Mouse (Mus musculus) left cerebral cortex, adult 11 months (tissue): Measurements from ENCODE around the gene Jph2.

Experiments
- DNase-seq: peaks from one replicate; pipeline ENCODE4 v3.0.0; 2022; ENCODE audit warnings: low spot score

Jph2 gene

DNA sequence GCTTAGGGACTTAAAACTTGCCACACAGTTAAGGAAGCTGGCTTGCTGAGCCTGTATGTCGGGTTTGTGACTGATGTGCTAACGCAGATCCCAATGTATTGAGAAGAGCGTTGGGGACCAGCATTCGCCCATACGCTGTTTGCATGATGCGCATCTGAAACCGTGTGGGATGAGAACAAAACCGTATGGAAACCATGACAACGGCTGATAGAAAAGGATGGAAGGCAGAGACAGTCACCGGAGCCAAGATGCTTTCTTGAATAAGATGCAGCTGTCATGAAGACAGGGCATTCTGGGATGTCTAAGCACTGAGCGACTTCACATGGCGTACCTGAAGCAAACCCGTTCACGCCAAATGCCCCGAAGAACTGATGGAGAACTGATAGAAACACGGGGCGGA lies 88.4 kb downstream of the Jph2 start:
- no peak for DNase-seq

GRCm38 (mm10) chr2:163303037-163303436 lies 94.8 kb downstream of the Jph2 start:
- DNase-seq: no peak

- no peak for DNase-seq
Observed at GRCm38 (mm10) chr2:163301641-163302040, 96.2 kb downstream of the Jph2 start.

GRCm38 (mm10) chr2:163300069-163301060 lies 97.4 kb downstream of the Jph2 start:
- DNase-seq: no peak

DNA sequence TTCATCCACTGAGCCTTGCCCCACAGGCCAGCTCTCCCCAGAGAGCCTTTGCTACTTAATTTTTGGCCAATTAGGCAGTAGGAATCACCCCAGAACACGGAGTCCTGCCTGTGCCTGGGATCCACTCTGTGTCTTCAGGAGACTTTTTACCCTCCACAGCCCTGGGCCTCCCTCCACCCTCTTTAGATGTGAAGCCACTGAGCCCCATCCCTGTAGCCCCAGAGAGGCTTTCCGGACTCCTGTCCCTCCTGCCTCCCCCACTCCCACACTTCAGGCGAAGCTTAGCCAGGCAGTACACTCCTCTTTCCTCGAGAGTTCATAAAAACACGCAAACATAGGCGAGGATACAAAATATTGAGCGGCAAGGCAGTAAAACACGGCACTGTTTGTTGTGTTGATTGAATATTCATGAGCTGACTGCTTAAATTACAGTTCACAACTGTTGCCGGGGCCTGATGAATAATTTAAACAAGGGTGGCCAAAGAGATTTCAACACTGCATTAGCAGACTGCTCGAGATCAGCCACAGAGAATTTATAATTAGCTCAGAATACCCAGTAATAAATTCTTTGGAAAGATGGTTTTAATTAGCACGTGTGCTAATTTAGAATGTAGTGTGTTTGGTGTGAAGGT lies 100.7 kb downstream of the Jph2 start:
- DNase-seq: no peak

DNA sequence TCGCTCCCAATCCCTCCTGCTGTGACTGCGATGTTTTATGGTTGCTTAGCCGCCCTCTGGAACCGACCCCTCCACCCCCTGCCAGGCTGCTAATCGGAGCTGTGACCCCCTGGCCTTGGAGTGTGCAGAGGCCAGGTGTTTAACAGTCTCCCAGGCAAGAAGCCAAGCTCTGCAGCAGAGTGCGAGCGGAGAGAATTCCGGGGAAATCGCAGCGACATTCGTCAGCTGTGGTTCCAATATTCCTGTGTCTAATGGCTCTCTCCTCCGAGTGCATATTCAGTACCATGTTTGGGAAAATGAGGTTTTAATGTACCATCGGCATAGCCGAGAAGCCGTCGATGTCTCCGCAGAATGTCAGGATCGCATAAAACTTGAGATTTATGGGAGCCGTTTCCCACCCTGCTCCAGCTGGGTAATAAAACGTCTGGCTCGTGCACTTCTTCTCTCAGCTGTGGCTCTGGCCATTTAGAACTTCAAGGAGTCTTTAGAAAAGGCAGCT lies 108.9 kb downstream of the Jph2 start:
- no peak for DNase-seq
